Mouse (Mus musculus) A20 (cell line): Measurements from ENCODE around the gene Nt5c1a.
A peak's percentile ranks its signal among the peaks of the same experiment; 100 is the strongest.

ENCODE experiments used
- DNase-seq: peaks from one replicate; pipeline ENCODE4 v3.0.0-alpha.2; 2011; ENCODE audit warnings: low read depth, low spot score

Gene Nt5c1a

GRCm38 (mm10) chr4:123247147-123247880, 46.0 kb downstream of the Nt5c1a start:
- no peak for DNase-seq

DNA sequence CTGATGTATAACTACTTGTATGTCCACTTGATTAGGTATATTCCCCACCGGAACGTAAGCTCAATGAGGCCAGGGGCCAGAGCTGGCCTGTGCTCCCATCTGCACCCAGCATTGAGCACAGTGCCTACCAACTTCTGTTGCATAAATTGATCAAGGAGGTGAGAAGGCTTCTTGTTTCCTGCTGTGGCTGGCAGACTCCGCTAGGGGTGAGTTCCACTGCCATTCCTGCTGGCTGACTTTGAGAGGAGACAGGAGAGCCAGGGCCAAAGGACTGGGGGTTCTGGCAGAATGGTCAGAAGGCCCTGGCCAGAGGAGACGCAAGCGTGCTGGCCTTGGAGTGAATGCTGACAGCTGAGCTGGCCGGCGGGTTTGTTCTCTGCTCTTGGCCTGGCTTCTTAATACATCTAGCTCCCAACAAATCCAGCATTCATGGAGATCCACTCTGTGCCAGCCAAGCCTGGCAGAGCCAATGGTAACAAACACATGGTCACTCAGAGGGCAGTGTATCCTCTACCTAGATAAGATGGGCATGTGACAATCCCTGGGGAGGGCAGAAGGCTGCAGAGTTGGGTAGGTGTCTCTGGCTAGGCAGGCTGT, 47.8 kb downstream of the Nt5c1a start:
- DNase-seq: no peak

DNA sequence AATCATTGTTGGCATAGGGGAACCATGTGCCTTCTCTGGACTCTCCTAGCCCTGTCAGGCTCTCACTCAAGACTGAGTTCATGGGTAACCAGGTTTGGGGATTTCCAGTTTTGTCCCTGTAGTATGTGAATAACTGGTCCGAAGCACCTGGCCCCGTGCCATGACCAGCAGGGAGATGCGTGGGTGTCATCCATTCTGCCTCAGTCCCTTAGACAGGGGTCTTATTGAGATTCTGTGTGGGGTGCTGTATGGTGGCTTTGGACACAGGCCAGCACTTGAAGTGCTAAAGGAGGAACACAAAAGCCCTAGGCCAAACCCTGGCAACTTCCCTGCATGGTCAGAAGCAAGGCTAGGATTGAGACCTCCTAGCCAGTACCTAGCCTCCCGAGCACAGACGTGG, 50.9 kb downstream of the Nt5c1a start:
- DNase-seq: no peak

GRCm38 (mm10) chr4:123254617-123255016, 53.3 kb downstream of the Nt5c1a start:
- peak; percentile 68 for DNase-seq

- DNase-seq: no peak
These were observed 58.9 kb downstream of the Nt5c1a start for GRCm38 (mm10) chr4:123260071-123260746.

- DNase-seq: no peak
These were observed 60.6 kb downstream of the Nt5c1a start, which contains the start of gene Pabpc4 for GRCm38 (mm10) chr4:123261721-123262401. Gene Pabpc4, plus strand, starts transcription at chr4:123262351.
